Mouse (Mus musculus) spleen, adult 10 weeks (tissue): ENCODE results near the gene Tpbgl. TPM values are rescaled to one million over a fixed set of nuclear protein-coding genes. Genes with fewer than 3 reads are reported as not detected.

ENCODE experiments used
- polyA plus RNA-seq: library from polyadenylated mRNA; stranded (reverse); fragments of 350-450 nt; fragmentation: Illumina TruSeq; extraction: RNeasy Lipid Tissue Mini Kit (QIAGEN cat#74804); gene quantifications from one replicate; pipeline ENCODE4 v1.2.3, GENCODE M21; 2015; ENCODE audit warnings: low replicate concordance; ENCODE audit not compliant: insufficient read depth

Gene Tpbgl
- 2.7 TPM for polyA plus RNA-seq

DNA sequence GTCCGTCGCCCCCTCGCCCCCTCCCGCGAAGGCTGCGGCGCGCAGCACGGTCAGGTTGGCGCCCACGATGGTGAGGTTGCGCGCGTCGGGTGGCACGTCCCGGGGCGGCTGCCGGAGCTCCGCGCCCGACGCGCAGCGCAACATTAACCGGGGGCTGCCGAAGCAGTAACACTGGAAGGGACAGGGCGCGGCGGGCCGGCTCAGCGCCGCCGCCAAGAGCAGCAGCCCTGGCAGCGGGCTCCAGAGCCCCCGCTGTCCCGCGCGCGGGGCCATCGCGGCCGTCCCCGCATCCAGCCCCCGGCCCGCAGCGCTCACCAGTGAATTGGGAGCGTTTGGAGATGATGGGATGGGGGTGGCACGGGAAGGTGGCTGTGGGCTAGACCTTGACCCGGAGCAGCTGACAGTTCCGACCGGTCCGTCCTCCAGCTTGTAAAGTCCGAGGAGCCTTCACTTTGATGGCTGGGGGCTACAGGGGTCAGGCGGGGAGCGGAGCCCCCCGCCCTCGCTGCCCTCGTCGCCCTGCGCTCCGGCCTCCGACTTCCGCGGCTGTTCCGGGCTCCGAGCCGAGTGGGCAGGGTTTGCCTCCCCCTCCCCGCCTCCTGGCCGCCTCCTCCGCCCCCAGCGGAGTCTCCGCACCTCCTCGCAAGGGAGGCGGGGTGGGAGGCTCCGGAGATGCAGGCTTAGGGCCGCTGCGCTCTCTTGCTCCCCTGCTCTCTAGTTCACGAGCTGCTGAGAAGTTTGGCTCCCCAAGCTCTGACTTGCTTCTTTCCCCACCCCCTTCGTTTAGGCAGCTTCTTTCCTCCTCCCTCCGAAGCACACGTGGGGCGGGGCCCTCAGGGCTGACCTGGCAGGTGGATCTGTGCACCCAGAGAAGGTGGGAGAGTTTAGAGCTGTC is at the start of gene Tpbgl:
Tpbgl (minus strand) TSS at position 728 of the 895 bp plus-strand sequence.

Other genes with a start within 250 kb of the Tpbgl start
- 2.6 TPM for gene Gdpd5, start 245.7 kb downstream of the Tpbgl start, polyA plus RNA-seq
- gene Klhl35, start 161.1 kb downstream of the Tpbgl start, polyA plus RNA-seq = not detected
- 2,809 TPM for gene Rps3, start 143.4 kb downstream of the Tpbgl start, polyA plus RNA-seq
- gene Arrb1, start 91.6 kb downstream of the Tpbgl start, polyA plus RNA-seq = 60.6 TPM
- gene Slco2b1, start 84.2 kb upstream of the Tpbgl start, polyA plus RNA-seq = 36.6 TPM
- not detected for gene Olfr520, start 103.2 kb upstream of the Tpbgl start, polyA plus RNA-seq
- gene Olfr521, start 136.4 kb upstream of the Tpbgl start, polyA plus RNA-seq = not detected
- gene Neu3, start 201.3 kb upstream of the Tpbgl start, polyA plus RNA-seq = 5.7 TPM
- not detected for gene Xrra1, start 232.0 kb upstream of the Tpbgl start, polyA plus RNA-seq
- gene Spcs2, start 236.4 kb upstream of the Tpbgl start, polyA plus RNA-seq = 219 TPM